Mouse (Mus musculus) neural tube, embryonic 13.5 days (tissue): ENCODE data around the gene Alkbh2. TPM values are rescaled to one million over a fixed set of nuclear protein-coding genes. Genes with fewer than 3 reads are reported as not detected.

ENCODE experiments used
- ATAC-seq: fragments of 200-750 bp; cut with Nextera tagmentation; 2 replicates; pipeline ENCODE4 v1.8.0; 2017; ENCODE audit warnings: low read depth, mild to moderate bottlenecking, moderate TSS enrichment, moderate library complexity
- H3K27ac ChIP-seq: fragments of 300-500 bp; sonication (generic); replicated peaks from 2 replicates; pipeline ENCODE4 v1.5.1; 2015; ENCODE audit warnings: moderate library complexity, mild to moderate bottlenecking, inconsistent platforms
- H3K27me3 ChIP-seq: fragments of 300-500 bp; sonication (generic); 2 replicates; pipeline ENCODE4 v1.6.1; 2015; ENCODE audit warnings: mild to moderate bottlenecking, inconsistent platforms
- H3K36me3 ChIP-seq: fragments of 300-500 bp; sonication (generic); 2 replicates; pipeline ENCODE4 v1.6.1; 2015; ENCODE audit warnings: mild to moderate bottlenecking, inconsistent platforms
- H3K4me1 ChIP-seq: fragments of 300-500 bp; sonication (generic); replicated peaks from 2 replicates; pipeline ENCODE4 v1.6.1; 2015; ENCODE audit warnings: inconsistent platforms
- H3K4me2 ChIP-seq: fragments of 300-500 bp; sonication (generic); 2 replicates; pipeline ENCODE4 v1.6.1; 2015; ENCODE audit warnings: inconsistent platforms, mild to moderate bottlenecking, moderate library complexity
- H3K4me3 ChIP-seq: fragments of 300-500 bp; sonication (generic); 2 replicates; pipeline ENCODE4 v1.5.1; 2015; ENCODE audit warnings: mild to moderate bottlenecking, inconsistent platforms
- H3K9ac ChIP-seq: fragments of 300-500 bp; sonication (generic); 2 replicates; pipeline ENCODE4 v1.6.1; 2015; ENCODE audit warnings: moderate library complexity, mild to moderate bottlenecking, inconsistent platforms
- H3K9me3 ChIP-seq: fragments of 300-500 bp; sonication (generic); 2 replicates; pipeline ENCODE4 v1.6.1; 2016; ENCODE audit warnings: inconsistent platforms
- WGBS: fragments of 180-500 bp; shearing (Covaris S2); methylation state at CpG from one replicate; pipeline ENCODE4 v1.1.7; 2015; 5-methylcytosine and 5-hydroxymethylcytosine counted together
- polyA plus RNA-seq: library from polyadenylated mRNA; unstranded; fragments of >200 nt; fragmentation: Nextera tagmentation; extraction: Ambion mirVana; gene quantifications from 2 replicates; pipeline ENCODE4 v1.2.1, GENCODE M21; 2015

Gene Alkbh2
- polyA plus RNA-seq, 1 experiment from 2014 or later = 9.7 TPM

DNA sequence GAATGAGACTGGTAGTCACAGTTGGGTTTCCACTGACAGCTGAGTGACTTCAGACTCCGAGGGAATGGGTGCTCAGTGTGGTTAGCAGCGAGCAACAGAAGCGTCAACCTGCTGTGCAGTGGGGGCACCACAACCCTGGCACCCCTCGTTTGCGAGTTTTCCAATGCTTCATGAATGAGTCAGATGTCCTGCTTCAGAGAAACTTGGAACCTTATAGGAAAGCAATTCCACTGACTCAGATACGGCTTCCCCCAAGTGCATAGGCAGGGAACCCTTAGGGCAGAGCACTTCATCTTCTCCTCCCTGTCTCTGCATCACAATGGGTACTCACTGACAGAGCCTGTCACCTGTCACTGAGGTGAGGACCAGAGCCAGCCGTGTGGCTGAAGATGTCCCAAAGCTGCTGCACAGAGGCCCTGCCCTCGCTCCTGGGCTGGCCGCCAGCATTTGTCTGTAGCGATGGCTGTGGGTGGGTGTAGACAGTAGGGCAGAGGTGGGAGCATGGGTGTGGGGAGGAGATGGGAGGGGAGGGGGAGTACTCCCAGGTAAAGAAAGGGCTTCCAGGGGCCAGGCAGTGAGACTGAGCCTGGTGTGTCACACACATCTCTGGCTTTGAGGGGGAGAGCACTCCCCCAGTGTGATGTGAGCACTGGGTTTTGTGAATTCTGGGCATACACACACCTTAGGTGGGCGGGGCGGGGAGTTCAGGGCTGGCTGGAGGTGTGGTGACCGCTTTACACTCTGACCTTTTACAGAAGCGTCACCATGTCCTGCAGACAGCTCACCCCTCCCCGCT, 9.7 kb upstream of the Alkbh2 start:
- no peak overlapping the region for H3K4me2 ChIP-seq
- H3K36me3 ChIP-seq = no peaks in the 10 kb centered on the region
- no peak for ATAC-seq
- H3K27me3 ChIP-seq = no peaks in the 10 kb centered on the region
- no peak overlapping the region for H3K9ac ChIP-seq
- H3K4me1 ChIP-seq = peaks cover 31% of the 10 kb centered on the region
- no peaks in the 10 kb centered on the region for H3K9me3 ChIP-seq
- H3K4me3 ChIP-seq = no peak overlapping the region
- peak overlapping the region; percentile 84 for H3K27ac ChIP-seq
- WGBS = 77% methylated on average over 15 of the region's 15 CpGs

DNA sequence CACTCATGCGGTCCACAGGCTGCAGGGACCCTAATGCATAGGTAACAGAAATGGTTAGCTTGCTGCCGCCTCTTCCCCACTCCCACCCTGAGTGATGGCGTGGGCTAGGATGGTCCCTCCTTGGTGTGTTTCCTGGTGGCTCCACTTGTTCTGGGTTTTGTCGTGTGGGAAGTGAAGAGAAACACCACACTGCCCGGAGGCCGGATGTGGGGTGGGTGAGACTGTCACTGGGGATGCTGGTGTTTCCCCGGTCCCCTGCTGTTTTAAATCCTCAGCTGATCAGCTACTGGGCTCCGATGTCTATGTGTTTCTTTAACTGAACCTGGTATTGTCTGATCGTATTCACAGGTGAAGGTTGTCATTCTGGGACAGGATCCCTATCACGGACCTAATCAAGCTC, 7.5 kb upstream of the Alkbh2 start:
- Histone ChIP-seq H3K27me3 (no peaks in the 10 kb centered on the region), H3K4me2 (no peak overlapping the region), H3K4me3 (no peak overlapping the region), H3K4me1 (peaks cover 45% of the 10 kb centered on the region), H3K9ac (no peak overlapping the region), H3K27ac (no peak overlapping the region), H3K9me3 (no peaks in the 10 kb centered on the region), H3K36me3 (no peaks in the 10 kb centered on the region)
- no peak for ATAC-seq
- WGBS = 91% methylated on average over 10 of the region's 10 CpGs

DNA sequence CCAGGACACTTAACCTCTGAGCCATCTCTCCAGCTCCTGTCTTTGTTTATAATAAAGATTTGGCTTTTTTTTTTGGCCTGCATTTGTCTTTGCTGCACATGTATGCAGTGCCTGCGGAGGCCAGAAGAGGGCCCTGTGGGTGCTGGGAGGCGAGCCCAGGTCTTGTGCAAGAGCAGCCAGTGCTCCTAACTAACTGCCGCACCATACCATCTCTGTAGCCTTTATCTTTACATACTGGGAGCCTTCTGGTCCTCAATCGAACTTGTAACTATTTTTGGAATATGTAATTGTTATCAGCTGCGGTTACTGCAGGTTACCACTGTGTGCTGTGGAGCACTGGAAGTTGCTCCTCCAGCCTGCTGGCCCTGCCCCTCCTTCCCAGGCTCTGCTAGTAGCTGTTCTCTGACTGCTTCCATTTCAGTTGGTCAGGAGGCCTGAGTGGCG, 6.1 kb upstream of the Alkbh2 start:
- Histone ChIP-seq H3K9me3 (no peaks in the 10 kb centered on the region), H3K4me2 (no peak overlapping the region), H3K27me3 (no peaks in the 10 kb centered on the region), H3K4me1 (peaks cover 37% of the 10 kb centered on the region), H3K4me3 (no peak overlapping the region), H3K9ac (0 out of 2 replicates have a peak overlapping the region, but pooled peaks have one; percentile 1), H3K36me3 (no peaks in the 10 kb centered on the region), H3K27ac (no peak overlapping the region)
- 73% methylated on average over 6 of the region's 6 CpGs for WGBS
- no peak for ATAC-seq

DNA sequence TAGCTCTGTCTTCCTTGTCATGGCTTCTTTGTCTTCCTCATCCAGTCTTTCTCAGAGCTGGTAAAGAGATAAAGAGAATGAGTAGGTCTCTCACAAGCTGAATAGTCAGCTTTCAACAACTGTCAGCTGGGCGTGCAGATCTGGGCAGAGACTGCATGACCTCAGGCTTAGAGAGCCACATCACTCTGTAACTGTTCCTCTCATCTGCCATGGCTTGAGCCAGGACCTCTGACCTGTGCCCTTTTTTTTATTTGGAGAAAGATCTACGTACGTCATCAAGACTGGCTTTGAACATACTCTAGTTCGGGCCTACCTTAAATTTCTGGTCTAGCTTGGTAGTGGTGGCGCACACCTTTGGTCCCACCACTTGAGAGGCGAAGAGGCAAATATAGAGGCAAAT, 4.8 kb upstream of the Alkbh2 start:
- Histone ChIP-seq H3K4me1 (peaks cover 25% of the 10 kb centered on the region), H3K27ac (no peak overlapping the region), H3K4me3 (no peak overlapping the region), H3K4me2 (no peak overlapping the region), H3K9ac (no peak overlapping the region), H3K9me3 (no peaks in the 10 kb centered on the region), H3K36me3 (no peaks in the 10 kb centered on the region), H3K27me3 (no peaks in the 10 kb centered on the region)
- ATAC-seq = no peak
- WGBS = 89% methylated on average over 6 of the region's 6 CpGs

DNA sequence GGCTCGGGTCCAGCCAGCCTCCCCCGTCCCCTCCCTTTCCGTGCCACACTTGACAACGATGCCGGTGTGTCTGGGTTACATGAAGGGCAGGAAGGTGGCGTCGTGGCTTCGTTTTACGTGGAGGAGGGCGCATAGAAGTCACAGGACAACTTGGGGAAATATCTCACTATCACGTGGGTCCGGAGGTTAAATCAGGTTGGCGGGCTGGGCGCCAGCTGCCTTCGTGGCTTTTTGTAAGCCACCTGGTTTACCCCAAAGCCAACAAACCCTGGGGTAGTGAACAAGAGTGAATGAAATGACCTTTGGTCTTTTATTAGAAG, 3.5 kb upstream of the Alkbh2 start:
- ATAC-seq = no peak
- Histone ChIP-seq H3K4me2 (peak overlapping the region; percentile 97), H3K4me1 (peaks cover 30% of the 10 kb centered on the region), H3K27me3 (no peaks in the 10 kb centered on the region), H3K9ac (peak overlapping the region; percentile 68), H3K36me3 (no peaks in the 10 kb centered on the region), H3K27ac (peak overlapping the region; percentile 52; the same call in 1 of the 2 replicates), H3K4me3 (peak overlapping the region; percentile 89), H3K9me3 (no peaks in the 10 kb centered on the region)
- under 1% methylated on average over 15 of the region's 15 CpGs for WGBS

DNA sequence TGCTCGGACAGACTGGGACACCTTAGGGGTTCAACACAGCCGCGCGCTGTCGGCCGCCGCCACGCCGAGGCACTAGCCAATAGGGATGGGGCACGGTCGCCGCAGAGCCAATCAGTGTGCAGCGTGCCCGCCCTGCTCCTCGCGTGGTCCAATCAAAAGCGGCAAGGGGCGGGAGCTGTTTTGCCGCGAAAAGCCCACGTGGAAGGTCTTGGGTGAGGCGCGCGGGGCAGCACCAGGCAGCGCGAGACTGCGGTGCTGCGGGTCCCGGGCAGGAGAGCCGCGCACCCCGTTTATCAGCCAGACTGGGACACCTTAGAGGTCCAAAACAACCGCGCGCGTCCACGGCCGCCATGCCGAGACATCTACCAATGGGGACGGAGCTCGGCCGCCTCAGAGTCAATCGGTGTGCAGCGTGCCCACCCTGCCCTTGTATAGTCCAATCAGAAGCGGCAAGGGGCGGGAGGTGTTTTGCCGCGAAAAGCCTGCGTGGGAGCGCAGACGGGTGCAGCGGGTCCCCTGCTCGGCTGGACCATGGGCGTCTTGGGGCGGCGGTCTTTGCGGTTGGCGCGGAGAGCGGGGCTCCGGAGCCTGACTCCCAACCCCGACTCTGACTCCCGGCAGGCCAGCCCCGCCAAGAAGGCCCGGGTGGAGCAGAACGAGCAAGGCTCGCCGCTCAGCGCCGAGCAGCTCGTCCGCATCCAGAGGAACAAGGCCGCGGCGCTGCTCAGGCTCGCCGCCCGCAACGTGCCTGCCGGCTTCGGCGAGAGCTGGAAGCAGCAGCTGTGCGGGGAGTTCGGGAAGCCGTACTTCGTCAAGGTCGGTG, 2.9 kb upstream of the Alkbh2 start:
- Histone ChIP-seq H3K27ac (peak overlapping the region; percentile 52; the same call in 1 of the 2 replicates), H3K4me2 (peak overlapping the region; percentile 97)
- peak; percentile 98 for ATAC-seq

DNA sequence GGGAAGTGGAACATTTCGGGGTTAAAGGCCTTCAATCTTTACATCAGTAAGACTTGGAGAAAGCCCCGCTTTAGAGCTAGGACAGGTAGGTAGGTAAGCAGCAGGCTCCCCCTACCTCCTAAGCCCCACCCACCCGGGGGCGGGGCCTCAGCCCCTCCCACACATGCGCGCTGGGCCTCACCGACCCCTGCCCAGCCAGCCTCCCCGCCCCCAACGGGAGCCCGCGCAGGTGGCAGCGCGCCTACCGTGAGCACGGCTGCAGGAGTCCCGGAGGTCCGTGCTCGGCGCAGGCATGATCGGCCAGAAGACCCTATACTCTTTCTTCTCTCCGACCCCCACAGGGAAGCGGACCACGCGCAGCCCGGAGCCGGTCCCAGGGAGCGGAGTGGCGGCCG, 2.2 kb upstream of the Alkbh2 start, which contains the start of gene Ung:
Ung (plus strand) TSS at position 176 of the 395 bp plus-strand sequence.
- no peaks in the 10 kb centered on the region for H3K9me3 ChIP-seq
- H3K4me1 ChIP-seq = peaks cover 30% of the 10 kb centered on the region
- WGBS = under 1% methylated on average over 29 of the region's 29 CpGs
- no peaks in the 10 kb centered on the region; the same call in 1 of the 2 replicates for H3K36me3 ChIP-seq
- peak; percentile 60 for ATAC-seq
- H3K4me3 ChIP-seq = peak within 1 kb of the TSS; percentile 89
- no peaks in the 10 kb centered on the region for H3K27me3 ChIP-seq
- H3K9ac ChIP-seq = peak within 1 kb of the TSS; percentile 69
- peak within 1 kb of the TSS; percentile 52; the same call in 1 of the 2 replicates for H3K27ac ChIP-seq
- H3K4me2 ChIP-seq = peak within 1 kb of the TSS; percentile 97

More for the DNA sequence above, 2.9 kb upstream of the Alkbh2 start:
- under 1% methylated on average over 87 of the region's 87 CpGs for WGBS
- peak overlapping the region; percentile 69 for H3K9ac ChIP-seq
- no peaks in the 10 kb centered on the region; the same call in 1 of the 2 replicates for H3K36me3 ChIP-seq
- H3K4me1 ChIP-seq = peaks cover 30% of the 10 kb centered on the region
- H3K9me3 ChIP-seq = no peaks in the 10 kb centered on the region
- H3K4me3 ChIP-seq = peak overlapping the region; percentile 89
- H3K27me3 ChIP-seq = no peaks in the 10 kb centered on the region

DNA sequence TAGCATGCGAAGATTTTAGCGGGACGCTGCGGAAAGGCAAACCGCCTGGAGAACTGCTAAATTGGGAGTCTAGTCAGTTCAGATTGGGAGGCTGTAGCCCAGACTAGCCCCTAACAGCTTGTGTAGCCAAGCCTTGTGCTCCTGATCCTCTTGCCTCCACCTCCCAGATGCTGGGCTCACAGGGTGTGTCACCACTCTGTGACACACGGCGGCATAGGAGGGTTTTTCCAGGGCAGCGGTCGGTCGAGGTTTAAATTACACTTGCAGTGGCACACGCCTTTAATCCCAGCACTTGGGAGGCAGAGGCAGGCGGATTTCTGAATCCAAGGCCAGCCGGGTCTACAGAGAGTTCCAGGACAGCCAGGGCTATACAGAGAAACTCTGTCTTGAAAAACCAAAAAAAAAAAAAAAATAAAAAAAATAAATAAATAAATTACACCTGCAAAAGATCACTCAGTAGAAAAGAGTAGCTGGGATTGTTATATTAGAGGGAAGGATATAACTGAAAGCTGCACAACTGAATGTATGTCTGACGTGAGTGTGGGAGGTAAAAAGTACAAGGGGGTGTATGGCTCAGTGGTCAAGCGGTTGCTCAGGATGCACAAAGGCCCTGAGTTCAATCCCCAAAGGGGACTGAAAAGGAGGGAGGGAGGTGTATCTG, 1.7 kb upstream of the Alkbh2 start:
- peak overlapping the region; percentile 89 for H3K4me3 ChIP-seq
- no peak overlapping the region for H3K27ac ChIP-seq
- no peak for ATAC-seq
- H3K9ac ChIP-seq = 0 out of 2 replicates have a peak overlapping the region, but pooled peaks have one; percentile 69
- H3K9me3 ChIP-seq = no peaks in the 10 kb centered on the region
- H3K27me3 ChIP-seq = no peaks in the 10 kb centered on the region
- H3K4me2 ChIP-seq = peak overlapping the region; percentile 97
- 80% methylated on average over 15 of the region's 15 CpGs for WGBS
- H3K4me1 ChIP-seq = peaks cover 30% of the 10 kb centered on the region
- peaks cover 4% of the 10 kb centered on the region; the same call in 1 of the 2 replicates for H3K36me3 ChIP-seq

DNA sequence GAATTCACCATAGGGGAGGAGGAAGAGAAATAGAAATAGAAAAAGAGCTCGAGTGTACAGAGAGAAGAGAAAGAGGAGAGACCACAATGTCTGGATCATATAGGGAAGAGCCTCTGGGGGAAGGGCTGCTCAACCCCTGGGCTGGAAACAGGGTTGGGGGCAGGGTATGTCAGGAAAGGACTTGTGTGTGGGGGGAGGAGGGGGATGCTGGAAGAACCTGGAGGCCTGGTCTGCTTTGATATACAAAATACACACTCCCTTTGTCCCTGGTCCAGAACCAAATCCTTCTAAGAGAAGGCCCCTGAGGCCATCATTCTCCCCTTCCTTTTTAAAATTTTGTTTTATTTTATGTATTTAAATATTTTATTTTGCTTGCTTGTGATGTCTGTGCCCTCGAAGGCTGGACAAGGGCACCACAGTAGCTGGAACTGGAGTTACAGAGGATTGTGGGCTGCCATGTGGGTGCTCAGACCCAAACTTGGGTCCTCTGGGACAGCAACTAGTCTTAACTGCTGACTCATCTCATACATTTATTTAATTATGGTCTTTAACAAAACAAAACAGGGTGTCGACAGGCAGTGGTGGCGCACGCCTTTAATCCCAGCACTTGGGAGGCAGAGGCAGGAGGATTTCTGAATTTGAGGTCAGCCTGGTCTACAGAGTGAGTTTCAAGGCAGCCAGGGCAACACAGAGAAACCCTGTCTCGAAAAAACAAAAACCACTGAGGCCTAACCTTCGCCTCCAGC, 1.3 kb downstream of the Alkbh2 start:
- H3K4me1 ChIP-seq = peaks cover 21% of the 10 kb centered on the region
- 87% methylated on average over 7 of the region's 7 CpGs for WGBS
- peak overlapping the region; percentile 79; the same call in 1 of the 2 replicates for H3K9ac ChIP-seq
- peak overlapping the region; percentile 86; the same call in 1 of the 2 replicates for H3K27ac ChIP-seq
- H3K9me3 ChIP-seq = no peaks in the 10 kb centered on the region
- ATAC-seq = no peak
- H3K4me3 ChIP-seq = peak overlapping the region; percentile 71
- H3K27me3 ChIP-seq = no peaks in the 10 kb centered on the region
- peak overlapping the region; percentile 91 for H3K4me2 ChIP-seq
- peaks cover 32% of the 10 kb centered on the region for H3K36me3 ChIP-seq

DNA sequence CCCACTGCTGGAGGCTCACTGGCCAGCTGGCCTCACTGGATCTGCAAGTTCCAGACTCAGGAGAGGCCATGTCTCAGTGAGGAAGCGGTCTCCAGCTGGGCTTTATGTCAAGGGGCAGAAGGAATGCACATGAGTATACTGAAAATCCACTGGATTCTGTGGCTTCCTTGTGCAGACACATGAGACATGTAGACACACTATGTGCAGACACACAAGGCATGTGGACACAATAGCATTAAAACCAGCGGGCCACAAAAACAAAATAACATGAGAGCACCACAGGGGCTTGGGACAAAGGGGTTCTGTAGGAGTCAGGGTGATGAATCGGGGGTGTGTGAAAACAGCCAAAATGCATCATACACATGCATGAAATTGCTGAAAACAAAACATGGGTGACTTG, 2.0 kb downstream of the Alkbh2 start:
- Histone ChIP-seq H3K4me3 (no peak overlapping the region), H3K9ac (no peak overlapping the region), H3K36me3 (peaks cover 39% of the 10 kb centered on the region), H3K4me2 (no peak overlapping the region), H3K9me3 (no peaks in the 10 kb centered on the region), H3K27ac (no peak overlapping the region), H3K4me1 (peaks cover 16% of the 10 kb centered on the region), H3K27me3 (no peaks in the 10 kb centered on the region)
- ATAC-seq = no peak
- 93% methylated on average over 3 of the region's 3 CpGs for WGBS

DNA sequence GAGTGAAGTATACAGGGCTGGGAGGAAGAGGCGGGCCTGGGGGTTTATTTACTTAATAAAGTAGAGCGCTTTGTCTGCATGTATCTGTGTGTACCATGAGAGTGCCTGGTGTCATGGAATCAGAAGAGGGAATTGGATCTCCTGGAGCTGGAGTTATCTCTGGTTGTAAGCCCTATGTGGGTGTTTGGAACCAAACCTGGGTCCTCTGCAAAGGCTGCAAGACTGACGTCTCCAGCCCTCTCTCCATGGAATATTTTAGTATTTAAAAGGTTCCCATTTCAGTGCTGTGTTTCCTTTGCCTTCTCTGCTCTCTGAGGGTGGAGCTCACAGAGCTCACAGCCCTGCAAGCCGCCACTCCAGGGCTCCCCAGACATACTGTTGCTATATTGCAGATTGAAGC, 8.2 kb downstream of the Alkbh2 start:
- Histone ChIP-seq H3K9ac (no peak overlapping the region), H3K4me2 (no peak overlapping the region), H3K27ac (no peak overlapping the region), H3K4me1 (no peaks in the 10 kb centered on the region), H3K36me3 (peaks cover 93% of the 10 kb centered on the region), H3K4me3 (no peak overlapping the region), H3K27me3 (no peaks in the 10 kb centered on the region), H3K9me3 (no peaks in the 10 kb centered on the region)
- no peak for ATAC-seq
- WGBS = 90% methylated on average over 4 of the region's 4 CpGs
